In the genomic region with DNA sequence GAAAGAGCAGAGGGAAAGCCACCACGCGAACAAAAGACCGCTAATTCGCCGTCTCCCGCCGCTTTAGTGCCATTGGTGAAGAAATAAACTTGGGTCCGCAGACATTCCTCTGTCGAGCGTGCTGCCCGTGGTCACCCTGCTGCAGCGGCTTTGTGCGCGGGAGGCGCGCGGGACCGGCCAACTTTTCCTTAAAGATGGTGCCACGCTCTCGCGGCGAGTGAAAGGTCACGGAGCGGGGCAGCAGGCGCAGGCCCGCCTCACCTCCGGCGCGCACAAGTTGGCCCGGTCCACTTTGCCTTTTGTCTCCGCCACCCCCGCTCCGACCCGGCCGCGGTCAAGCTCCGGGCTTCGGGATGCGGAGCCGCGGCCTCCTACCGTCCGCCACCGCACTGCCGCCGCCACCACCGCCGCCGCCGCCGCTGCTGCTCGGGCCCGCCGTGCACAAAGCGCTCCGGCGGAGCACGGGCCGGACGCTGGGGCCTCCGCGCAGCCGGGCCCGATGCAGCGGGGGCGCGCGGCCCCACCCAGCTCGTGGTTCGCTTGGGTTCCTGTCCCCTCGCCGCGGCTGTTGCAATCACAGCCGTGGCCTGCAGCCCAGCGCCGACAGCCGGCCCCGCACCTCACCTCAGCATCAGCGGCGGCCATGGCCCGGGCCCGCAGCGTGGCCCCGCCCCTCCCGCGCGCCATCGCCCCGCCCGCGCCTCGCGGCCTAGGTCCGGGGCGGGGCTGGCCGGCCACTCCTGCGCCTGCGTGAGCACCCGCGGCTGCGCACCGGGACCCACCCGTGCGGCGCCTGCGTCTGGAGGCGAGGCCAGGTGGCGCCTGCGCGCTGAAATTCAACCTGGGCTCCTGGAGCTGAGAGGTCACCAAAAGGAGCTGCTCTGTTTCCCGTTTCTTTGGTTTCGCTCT, we compare ENCODE assay signal across 8 mouse cellular contexts. TPM values are rescaled to one million over a fixed set of nuclear protein-coding genes. Genes with fewer than 3 reads are reported as not detected.
DNase-seq lines count a peak whose midpoint lies in the region; ATAC-seq and TF ChIP-seq lines count a peak whose summit lies in the region.

A gene (minus strand): TSS at position 685 of the 909 bp plus-strand sequence.

- peak within 1 kb of the TSS; percentile 57 for H3K4me2 ChIP-seq in kidney, embryonic 15.5 days

- no peak for TF ChIP-seq POLR2A in bone marrow macrophage, adult 2 months (IDR thresholded peaks at IDR 0.05; ENCODE audit: borderline replicate concordance, low read depth, low read length)
- TF ChIP-seq POLR2A in embryonic fibroblast, embryonic 13.5 days (IDR thresholded peaks at IDR 0.05; ENCODE audit: low read depth, low read length): peak; percentile 88

- peaks cover 6% of the 10 kb centered on the region for H3K4me1 ChIP-seq in bone marrow macrophage, adult 2 months (ENCODE audit: control insufficient read depth, insufficient read depth, low read length)
- H3K4me1 ChIP-seq in embryonic fibroblast, embryonic 13.5 days (ENCODE audit: control insufficient read depth, insufficient read depth, low read length): no peaks in the 10 kb centered on the region
- peaks cover 9% of the 10 kb centered on the region for H3K4me1 ChIP-seq in heart, embryonic 10.5 days
- peaks cover 15% of the 10 kb centered on the region for H3K4me1 ChIP-seq in kidney, embryonic 15.5 days

- H3K9me3 ChIP-seq in heart, embryonic 10.5 days: no peaks in the 10 kb centered on the region
- no peaks in the 10 kb centered on the region for H3K9me3 ChIP-seq in kidney, embryonic 15.5 days (replicated peaks)

- H3K27ac ChIP-seq in bone marrow macrophage, adult 2 months (ENCODE audit: insufficient read depth, low read depth, low read length): peak within 1 kb of the TSS; percentile 58
- peak within 1 kb of the TSS; percentile 65 for H3K27ac ChIP-seq in embryonic fibroblast, embryonic 13.5 days (ENCODE audit: insufficient read depth, low read length)
- peak within 1 kb of the TSS; percentile 97 for H3K27ac ChIP-seq in heart, embryonic 10.5 days
- H3K27ac ChIP-seq in kidney, embryonic 15.5 days: peak within 1 kb of the TSS; percentile 96

- H3K36me3 ChIP-seq in heart, embryonic 10.5 days: no peaks in the 10 kb centered on the region
- H3K36me3 ChIP-seq in kidney, embryonic 15.5 days: 0 out of 2 replicates have a peak, but pooled peaks cover 5% of the 10 kb centered on the region

- H3K27me3 ChIP-seq in heart, embryonic 10.5 days (ENCODE audit: insufficient read depth, poor library complexity, severe bottlenecking): no peaks in the 10 kb centered on the region
- no peaks in the 10 kb centered on the region for H3K27me3 ChIP-seq in kidney, embryonic 15.5 days

- peak within 1 kb of the TSS; percentile 95 for H3K4me3 ChIP-seq in bone marrow macrophage, adult 2 months (ENCODE audit: insufficient read depth, low read length)
- peak within 1 kb of the TSS; percentile 94 for H3K4me3 ChIP-seq in embryonic fibroblast, embryonic 13.5 days (ENCODE audit: insufficient read depth, low read length)
- H3K4me3 ChIP-seq in heart, embryonic 10.5 days: peak within 1 kb of the TSS; percentile 95
- peak within 1 kb of the TSS; percentile 93 for H3K4me3 ChIP-seq in kidney, embryonic 15.5 days (replicated peaks)

- whole genome bisulfite sequencing in heart, embryonic 10.5 days: under 1% methylated on average over 106 of the region's 112 CpGs
- under 1% methylated on average over 90 of the region's 112 CpGs for WGBS in kidney, embryonic 15.5 days

- peak; percentile 95 for DNase-seq in A20 (ENCODE audit: low read depth, low spot score)
- DNase-seq in heart, embryonic 10.5 days (ENCODE audit: low spot score): peak; percentile 95
- DNase-seq in liver: peak; percentile 96
- DNase-seq in spleen, postnatal 4 days (ENCODE audit: low spot score in 2 of 2): peak; percentile 96 to 98

- peak within 1 kb of the TSS; percentile 99 for H3K9ac ChIP-seq in kidney, embryonic 15.5 days

- TF ChIP-seq CTCF in bone marrow macrophage, adult 2 months (IDR thresholded peaks at IDR 0.05; ENCODE audit: low read depth, low read length): no peak
- TF ChIP-seq CTCF in embryonic fibroblast, embryonic 13.5 days (IDR thresholded peaks at IDR 0.05; ENCODE audit: borderline replicate concordance, insufficient read depth, low read length): no peak

- peak; percentile 99 for ATAC-seq in kidney, embryonic 15.5 days (replicated peaks; ENCODE audit: low FRiP score)
- ATAC-seq in monocyte, adult 5-6 weeks (replicated peaks; ENCODE audit: insufficient number of reproducible peaks, low FRiP score, low TSS enrichment, poor library complexity, severe bottlenecking): peak; percentile 77

RNA-seq across cellular contexts. Expression of the gene that starts here (rescaled TPM):
- 29.9 and 32.9 TPM in 2 replicates for polyA plus RNA-seq in bone marrow macrophage, adult 2 months (2012; ENCODE audit: insufficient read depth, insufficient read length, missing spikeins)
- polyA plus RNA-seq in embryonic fibroblast, embryonic 13.5 days (2011; ENCODE audit: insufficient read length, low read depth, missing spikeins): 58.6 and 65.5 TPM in 2 replicates
- polyA plus RNA-seq in heart, embryonic 10.5 days (2016; fragmentation: Nextera tagmentation; extraction: Ambion mirVana): 73.0 and 85.4 TPM in 2 replicates
- 88.4 and 93.2 TPM in 2 replicates for polyA plus RNA-seq in kidney, embryonic 15.5 days (2015; fragmentation: Nextera tagmentation; extraction: Ambion mirVana)
- total RNA-seq in monocyte, adult 5-6 weeks (2017): 41.3 to 96.6 TPM (median 44.9 TPM) in 3 replicates

Comparison
In these comparisons a context has a peak if more than half of its experiments do, and no peak if none do; other contexts are left out.
1. Peak in every context shown above with its lines: DNase-seq, ATAC-seq, H3K4me3 ChIP-seq and H3K27ac ChIP-seq.